Mouse (Mus musculus): ENCODE data around the gene Depdc7.

Depdc7 gene

DNA sequence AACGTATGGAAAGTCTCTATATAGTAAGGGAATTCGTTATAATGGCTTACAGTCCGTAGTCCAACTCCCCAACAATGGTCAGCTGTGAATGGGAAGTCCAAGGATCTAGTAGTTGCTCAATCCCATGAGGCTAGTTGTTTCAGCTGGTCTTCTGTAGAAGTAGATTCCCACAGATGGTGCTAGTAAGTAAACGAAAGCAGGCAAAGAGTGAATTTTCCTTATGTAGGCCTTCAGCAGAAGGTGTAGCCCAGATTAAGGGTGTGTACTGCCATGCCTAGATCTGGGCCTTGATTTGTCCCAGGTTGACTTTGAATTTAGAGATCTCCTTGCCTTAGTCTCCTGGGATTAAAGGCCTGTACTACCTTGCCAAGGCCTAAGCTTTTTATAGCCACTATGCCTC, 26.4 kb downstream of the Depdc7 start, which contains the start of gene Pin1rt1:
TSS of gene Pin1rt1 (minus strand) at position 101 of the 400 bp plus-strand sequence.
- no peak for DNase-seq (ENCODE audit: low spot score)

DNA sequence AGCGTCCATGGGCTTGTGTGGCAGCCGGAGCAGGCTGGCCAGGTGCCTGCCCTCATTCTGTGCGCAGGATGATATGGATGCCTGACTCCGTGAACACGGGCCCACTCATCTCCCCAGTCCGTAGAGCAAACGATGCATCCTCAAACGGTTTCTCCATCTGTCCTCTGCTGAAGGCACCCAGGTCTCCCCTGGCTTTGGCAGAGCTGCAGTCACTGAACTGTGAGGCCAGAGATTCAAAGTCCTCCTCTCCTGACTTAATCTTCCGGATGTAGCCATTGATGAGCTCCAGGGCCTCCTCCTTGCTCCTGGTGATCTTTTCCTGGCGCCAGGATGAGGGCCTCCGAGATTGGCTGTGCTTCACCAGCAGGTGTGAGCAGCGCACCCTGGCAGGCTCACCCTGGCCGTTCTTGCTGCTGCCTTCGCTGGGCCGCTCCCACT, 28.4 kb downstream of the Depdc7 start:
- no peak for DNase-seq (ENCODE audit: low spot score)

DNA sequence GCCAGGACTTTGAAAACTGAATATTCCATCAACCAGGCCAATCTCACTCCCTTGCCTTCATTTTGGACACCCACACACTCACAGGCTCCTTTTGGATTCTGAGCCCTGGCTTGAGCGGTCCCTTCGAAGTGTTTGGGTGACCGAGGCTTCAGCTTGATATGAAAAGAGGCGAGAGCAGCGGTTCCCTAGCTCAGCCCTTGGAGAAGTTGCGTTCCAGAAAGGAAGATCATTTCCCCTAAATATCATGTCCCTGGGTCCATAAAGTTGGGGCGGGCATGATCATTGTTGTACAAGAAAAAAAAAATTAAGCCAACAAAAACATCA, 30.2 kb downstream of the Depdc7 start:
- no peak for DNase-seq (ENCODE audit: low spot score)

DNA sequence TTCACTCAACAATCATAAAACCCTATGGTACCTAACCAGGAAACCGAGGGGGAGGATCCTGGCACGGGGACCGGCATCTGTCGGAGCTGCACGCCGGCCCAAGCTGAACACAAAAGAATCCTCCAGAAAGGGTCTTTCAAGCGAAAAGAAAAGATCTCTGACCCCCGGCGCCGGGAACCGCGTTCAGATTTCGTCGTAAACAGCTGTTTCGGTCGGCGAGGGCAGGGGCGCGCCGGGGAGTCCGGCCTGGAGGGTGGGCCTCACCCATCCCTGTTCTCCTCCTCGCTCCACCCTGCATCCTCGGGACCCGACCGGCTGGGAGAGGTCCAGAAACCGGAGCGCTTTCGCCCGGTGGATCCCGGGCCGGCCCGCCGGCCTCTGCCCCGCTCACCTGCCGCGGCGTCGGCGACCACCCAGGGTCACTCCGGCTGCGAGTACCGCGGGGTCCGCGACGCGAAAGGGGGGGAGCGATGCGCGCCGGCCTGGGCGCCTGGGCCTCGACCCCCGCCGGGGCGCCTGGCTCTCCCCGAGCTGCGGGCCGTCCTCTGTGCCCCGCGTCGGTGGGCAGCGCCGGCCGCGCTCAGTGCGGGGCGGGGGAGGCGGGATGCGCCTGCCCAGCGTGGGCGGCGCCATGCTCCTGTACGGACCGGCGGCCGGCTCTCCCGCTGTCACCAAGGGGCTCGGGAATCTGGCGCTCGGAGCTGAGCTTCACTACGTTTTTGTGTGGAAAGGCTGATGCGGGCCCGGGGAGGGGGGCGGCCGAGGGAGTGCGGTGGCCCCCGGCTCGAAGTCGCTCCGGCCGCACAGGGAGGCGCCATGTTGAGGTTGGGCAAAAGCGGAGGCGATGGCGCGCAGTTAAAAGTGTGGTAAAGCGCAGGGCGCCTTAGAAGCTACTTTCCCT, 30.8 kb downstream of the Depdc7 start, which contains the start of gene Tcp11l1:
TSS of gene Tcp11l1 (minus strand) at position 585 of the 901 bp plus-strand sequence.
- peak; percentile 28 for DNase-seq (ENCODE audit: low spot score)

DNA sequence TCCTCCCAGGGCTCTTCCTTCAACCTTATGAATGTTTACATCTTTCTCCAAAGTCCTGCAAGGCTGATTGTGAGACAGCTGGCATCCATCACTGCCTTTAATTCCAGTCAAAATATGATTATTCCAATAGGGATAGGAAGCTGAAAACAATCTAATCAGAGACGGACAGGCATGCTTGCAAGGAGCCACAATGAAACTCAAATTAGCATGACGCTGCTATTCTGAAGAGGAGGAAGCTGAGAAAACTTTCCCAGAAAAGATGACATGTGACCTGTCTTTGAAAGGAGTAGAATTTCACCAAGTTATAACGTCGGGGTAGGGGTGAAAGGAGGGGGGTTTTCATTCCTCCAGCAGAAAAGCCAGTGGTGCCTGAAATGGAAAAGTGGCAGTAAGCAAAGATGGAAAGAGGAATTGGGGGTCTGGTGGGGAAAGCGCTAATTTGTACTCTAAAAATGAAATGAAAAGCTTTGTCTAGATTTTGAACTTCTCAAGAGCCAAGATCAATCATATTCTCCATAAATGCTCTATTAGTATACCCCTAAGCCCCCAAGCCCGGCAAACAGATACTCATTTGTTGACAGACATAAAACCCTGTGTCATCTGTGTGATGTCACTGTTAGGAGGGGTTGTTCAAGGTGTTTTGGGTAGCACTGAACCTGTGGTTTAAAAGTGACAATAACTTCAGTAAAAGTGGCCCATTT, 31.9 kb downstream of the Depdc7 start:
- DNase-seq (ENCODE audit: low spot score): no peak

DNA sequence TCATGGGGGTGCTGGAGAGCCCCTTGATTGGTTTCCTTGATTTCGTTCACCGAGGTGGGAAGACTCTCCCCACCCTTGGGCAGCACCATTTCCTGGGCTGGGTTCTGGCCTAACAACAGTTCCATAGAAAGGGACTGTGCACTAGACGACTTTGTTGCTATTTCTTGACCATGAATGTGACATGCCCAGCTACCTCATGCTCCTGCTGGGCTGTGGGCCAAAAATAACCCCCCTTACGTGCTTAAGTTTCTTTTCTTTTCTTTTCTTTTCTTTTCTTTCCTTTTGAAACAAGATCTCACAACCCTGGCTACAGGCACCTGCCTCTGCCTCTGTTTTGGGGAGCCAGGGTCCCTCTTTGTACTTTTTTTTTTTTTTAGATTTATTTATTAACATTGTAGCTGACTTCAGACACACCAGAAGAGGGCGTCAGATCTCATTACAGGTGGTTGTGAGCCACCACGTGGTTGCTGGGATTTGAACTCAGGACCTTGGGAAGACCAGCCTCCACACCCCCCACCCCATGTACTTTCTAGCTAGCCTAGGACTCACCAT, 32.8 kb downstream of the Depdc7 start:
- DNase-seq (ENCODE audit: low spot score): no peak

DNA sequence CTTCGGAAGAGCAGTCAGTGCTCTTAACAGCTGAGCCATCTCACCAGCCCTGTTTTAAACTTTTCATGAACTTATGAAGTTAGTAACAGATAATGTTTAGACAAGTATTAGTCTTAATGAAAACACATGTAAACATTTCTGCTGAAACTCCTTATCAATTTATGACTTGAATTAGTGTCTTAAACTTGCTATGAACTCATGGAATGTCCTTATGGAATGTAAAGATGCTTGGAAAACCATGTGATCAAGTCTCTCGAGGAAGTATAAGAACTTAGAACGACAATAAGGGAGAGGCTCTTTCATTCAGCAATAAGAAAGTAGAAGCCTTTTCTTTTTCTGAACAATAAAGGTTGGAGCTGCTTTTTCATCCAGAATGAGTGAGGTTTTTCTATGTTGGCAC, 38.3 kb downstream of the Depdc7 start:
- no peak for DNase-seq (ENCODE audit: low spot score)

DNA sequence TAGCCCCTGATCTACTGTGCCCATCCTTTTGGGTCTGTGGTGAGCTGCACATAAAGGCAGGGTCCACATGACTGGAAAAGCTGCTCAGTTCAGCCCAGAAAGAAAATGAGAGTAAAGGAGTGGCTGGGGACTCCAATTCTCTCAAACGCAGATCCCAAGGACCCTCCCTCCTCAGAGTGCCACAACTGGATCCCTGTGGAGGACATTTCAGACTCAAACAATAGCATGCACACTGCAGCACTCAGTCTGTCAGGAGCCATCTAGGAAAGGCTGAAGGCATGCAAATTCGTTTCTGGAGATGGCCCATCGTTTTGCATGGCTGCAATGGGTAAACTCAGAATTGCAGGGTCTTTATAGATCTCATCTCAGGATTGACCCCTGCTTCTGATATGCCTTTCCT, 39.5 kb downstream of the Depdc7 start:
- DNase-seq (ENCODE audit: low spot score): no peak

DNA sequence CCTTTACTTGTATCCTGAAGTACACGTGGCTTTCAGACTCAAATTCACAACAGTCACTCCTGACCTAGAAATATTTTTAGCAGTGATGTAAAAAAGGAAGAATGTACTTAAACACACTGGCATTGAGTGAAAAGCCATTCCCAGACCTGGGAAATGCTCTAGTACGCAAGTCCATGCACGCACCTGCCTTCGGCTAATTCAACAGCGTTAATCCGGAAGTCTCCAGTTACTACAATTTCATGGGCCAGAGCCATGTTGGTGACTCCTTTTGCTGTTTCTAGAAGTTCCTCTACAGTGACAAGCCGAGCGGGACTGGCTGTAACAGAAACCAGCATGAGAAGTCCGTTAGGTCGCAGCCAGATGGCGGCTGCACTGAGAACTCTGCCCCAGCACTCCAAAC, 43.0 kb downstream of the Depdc7 start:
- DNase-seq (ENCODE audit: low spot score): no peak

DNA sequence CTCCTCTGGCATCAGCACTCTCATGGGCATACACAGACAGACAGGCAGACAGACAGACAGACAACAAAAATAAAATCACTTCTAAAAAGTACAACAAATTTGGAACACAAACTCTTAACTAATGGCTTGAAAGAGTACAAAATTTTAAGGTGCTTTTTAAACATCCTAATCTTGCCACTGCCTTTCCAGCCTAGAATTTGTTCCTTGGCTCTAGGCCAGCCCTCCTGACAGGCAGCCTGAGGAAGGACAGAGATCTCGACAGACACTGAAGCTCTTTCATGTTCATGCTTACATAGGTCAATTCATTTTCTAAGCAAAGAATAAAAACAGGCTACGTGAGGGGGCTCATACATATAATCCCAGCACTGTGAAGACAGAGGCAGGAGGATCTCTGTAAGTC, 50.1 kb downstream of the Depdc7 start:
- no peak for DNase-seq (ENCODE audit: low spot score)

DNA sequence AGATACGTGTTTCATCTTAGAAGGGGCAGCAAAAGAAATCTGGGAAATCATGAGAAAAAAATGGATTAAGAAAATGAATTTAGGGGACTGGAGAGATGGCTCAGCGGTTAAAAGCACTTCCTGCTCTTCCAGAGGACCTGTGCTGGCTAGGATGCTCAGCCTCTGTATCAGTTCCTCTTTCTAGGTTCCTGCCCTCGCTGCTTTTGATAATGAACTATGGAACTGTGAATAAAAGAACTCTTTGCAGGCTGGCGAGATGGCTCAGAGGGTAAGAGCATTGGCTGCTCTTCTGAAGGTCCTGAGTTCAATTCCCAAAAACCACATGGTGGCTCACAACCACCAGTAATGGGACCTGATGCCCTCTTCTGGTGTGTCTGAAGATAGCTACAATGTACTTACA, 52.0 kb downstream of the Depdc7 start:
- DNase-seq (ENCODE audit: low spot score): no peak

DNA sequence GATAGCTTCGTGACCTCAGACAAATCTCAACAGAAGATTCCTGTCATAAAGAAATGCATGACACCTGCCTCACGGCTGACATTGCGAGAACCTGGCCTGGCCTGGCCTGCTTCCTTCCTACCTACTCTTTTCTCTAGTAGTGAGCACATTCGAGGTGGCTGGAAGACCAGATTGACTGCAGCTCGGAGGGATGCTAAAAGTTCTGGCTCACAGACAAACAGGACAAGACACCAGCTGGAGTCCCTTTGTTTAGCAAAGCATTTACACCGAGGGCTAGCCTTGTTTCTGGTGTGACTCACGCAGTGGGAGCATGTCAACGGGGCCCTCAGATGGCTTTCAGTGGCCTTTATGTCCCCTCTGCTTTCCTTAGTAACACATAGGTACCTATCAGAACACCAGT, 54.0 kb downstream of the Depdc7 start:
- DNase-seq (ENCODE audit: low spot score): no peak

DNA sequence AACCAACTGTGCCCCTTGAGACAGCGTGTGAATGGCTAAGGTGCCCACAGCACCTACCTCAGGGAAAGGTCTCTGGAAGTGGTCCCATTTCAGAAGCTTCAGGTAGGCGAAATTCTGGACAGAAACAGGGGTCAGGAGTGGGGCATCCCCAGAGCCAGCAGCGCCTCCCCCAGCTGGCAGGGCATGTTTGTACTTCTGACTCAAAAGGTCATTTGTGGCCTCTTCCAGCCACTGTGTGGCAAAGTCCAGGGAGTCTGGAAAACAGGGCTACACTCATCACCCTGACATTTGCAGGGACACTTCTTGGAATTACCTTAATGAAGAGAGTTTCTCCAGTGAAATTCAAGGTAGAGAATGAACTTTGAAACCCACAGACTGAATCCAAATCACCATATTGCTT, 54.4 kb downstream of the Depdc7 start:
- DNase-seq (ENCODE audit: low spot score): no peak

DNA sequence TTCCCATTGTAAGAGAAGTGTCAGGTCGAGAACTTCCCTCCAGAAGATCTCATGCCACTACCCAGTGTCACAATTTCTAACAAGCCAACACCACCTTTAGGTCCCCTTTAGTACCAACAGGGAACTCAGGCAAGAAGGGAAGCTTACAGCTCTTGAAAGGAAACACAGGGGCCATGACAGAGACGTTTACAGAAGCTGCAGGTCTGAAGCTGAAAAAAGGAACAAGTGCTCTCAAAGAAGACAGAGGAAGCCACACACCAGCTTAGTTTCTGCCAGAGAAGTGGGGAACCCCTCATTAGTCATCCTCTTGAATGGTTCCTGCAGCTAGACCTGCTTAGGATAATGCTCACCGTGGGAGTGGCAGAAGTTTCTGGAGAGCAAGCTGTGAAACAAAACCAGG, 55.4 kb downstream of the Depdc7 start:
- no peak for DNase-seq (ENCODE audit: low spot score)

DNA sequence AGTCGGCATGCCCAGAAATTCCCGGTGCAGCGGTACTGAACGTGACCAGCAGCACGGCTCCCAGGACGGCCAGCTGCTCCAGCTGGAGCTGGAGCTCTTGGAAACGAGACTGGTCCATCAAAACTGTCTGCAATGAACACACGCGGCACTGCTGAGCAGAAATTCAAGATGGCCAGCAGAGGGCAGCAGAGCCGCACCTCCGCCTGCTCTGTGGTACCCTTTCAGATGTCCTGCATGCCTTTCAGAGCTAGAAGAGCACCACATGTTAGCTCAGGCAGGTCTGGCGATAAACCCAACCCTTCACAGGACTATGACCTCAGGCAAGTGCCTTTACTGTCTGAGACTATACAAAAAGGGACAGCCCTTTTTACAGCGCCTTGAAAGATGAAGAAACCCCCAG, 57.3 kb downstream of the Depdc7 start:
- DNase-seq (ENCODE audit: low spot score): peak; percentile 71

DNA sequence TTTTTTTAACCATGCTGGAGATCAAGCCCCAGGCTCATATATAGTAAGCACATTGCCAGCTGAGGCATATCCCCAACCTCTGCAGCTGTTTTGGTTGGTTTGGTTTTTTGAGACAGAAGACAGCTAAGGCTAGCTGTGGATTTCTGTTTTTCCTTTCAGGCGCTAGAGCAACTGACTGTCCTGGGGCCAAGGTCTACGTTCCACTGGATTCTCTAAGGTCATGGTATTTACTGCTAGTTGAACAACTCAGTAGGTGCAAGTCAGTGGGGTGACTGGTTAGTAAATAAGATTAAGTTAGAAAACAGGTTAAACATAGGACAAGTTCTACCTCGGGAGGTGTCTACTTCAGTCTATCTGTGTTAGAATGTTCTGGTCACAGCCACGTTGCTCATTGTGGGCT, 57.9 kb downstream of the Depdc7 start:
- DNase-seq (ENCODE audit: low spot score): no peak

DNA sequence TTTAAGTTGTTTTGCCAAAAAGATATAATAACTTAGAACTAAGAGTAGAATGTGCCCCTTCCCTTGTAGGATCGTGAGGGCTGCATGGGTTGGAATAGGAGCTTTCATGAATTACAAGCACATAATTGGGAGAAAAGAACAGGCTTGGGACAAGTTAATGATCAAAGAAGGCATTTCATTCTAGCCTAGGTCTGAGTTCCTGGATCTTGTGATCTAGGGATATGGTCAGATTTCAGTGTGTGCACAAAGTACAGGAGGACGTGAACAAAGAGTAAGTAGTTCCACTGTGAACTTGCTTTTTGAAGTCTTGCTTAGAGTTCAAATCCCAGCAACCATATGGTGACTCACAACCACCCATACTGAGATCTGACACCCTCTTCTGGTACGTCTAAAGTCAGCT, 65.4 kb downstream of the Depdc7 start:
- DNase-seq (ENCODE audit: low spot score): no peak
